Mouse (Mus musculus): Measurements from ENCODE around the gene Tcp1.
"Not testable (repeated sequence)": the region's sequence is repeated elsewhere in the genome, so short reads cannot be mapped to it uniquely, and the experiment has no call there.

Tcp1 gene

DNA sequence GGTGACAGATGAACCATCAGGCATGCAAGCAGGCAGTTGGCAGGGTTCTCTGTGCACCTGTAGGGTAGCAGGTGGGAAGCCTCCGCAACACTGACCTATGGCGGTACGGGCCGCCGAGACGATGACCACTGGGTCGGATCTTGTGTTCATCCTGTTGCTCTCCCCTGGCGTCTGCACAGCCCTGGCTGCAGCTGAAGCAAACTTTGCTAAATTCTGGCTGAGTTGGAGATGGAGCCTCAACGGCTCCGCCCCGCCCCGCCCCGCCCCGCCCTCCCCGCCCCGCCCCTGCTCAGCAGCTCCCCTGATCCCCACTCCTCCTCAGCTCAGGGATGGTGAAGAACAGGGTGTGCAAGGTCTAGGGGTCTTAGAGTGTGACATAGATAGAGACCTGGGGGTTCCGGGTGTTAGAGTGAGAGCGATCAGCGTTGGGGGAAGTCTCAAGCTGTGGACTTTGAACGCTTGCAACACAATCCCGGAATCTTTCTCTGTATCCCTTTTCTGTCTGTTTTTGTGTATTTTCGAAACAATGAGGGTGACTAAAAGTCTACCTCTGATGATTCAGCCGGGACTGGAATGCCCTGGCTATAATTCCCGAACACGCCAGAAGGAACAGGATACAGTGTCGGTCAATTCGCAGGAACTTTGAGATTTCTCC, 24.8 kb downstream of the Tcp1 start, which contains the start of gene Acat3:
Acat3 (minus strand) TSS at position 450 of the 655 bp plus-strand sequence.
- ChIA-PET CTCF (interaction anchor here in 2 of 4 experiments (0.6 kb wide), 2 partner anchors 59 to 108 kb away, joined by 3 to 6 read pairs; no protein-coding TSS in a partner anchor), POLR2A (interaction anchor here in 2 of 4 experiments (1.0 to 1.4 kb wide), 4 partner anchors 9 to 24 kb away, joined by 3 to 13 read pairs (median 6); partner anchors contain the start of genes Acat2 (in 1 of the 2), Mrpl18 (in 1 of the 2) and Tcp1 (in 1 of the 2))

DNA sequence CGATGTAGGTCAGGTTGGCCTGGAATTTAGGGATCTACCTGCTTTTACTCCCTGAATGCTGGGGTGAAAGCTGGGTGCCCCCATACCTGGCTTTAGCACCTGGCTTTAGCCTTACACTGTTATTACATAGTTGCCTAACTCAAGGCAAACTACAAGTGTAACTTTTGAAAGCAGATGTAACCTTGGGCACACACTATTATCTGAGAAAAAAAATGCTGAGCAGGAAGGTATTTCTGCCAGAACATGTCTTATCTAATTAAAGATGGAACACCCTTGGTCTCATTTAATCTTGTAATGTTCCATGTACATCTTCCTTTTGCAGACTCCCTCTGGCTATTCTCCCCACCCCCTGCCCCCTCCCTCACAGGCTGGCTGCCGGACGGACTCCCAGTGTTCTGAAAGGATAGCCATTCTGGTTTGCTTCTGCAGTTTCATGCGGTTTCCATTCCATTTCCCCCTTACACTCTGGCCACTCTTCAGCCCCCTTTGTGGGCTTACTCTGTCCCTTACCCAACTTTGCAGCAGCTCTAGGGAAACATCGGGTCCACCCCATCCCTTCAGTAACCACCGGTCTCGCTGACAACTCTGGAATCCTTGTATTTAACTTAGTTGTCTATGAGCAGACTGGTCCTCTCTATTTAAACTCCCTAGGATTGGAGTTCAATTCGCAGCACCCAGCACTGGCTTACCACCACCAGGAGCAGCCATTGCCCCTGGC, 26.2 kb downstream of the Tcp1 start:
- POLR2A ChIA-PET = no interaction called here
- CTCF ChIA-PET = interaction anchor here in 1 of 4 experiments (1.1 kb wide), 1 partner anchor 54 kb away, joined by 3 read pairs; no protein-coding TSS in a partner anchor

DNA sequence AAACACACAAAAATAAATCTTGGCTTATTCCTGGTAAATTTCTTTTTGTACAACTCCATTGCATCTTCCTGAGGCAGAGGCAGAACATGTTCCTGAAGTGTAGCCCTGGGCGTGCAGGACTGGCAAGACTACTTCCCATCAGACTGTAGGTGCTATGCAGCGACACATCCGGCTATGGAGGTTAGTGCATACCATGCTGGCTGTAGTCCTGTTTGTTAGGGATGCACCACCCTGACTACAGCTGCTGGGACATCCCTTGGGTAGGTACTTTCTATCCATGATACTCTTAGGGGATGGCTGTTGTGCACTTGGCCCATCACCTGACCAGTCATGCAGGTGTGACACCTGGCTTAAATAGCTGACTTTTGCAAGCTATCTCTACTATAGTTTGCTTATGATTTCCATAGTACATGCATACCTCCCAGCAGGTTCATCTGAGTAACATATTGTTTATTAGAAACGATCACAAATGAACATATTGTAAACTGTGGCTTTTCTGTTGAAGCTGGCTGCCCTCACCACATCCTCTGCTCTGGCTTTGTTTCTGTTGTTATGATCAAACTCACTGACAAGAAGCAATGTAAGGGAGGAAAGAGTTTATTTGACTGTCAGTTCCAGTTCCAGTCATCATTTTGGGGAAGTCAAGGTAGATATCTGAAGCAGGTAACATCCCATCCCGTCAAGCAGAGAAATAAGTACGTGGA, 27.1 kb downstream of the Tcp1 start:
- POLR2A ChIA-PET = interaction anchor here in 1 of 4 experiments (1.0 kb wide), 1 partner anchor 11 kb away, joined by 3 read pairs; no protein-coding TSS in a partner anchor
- CTCF ChIA-PET = no interaction called here

DNA sequence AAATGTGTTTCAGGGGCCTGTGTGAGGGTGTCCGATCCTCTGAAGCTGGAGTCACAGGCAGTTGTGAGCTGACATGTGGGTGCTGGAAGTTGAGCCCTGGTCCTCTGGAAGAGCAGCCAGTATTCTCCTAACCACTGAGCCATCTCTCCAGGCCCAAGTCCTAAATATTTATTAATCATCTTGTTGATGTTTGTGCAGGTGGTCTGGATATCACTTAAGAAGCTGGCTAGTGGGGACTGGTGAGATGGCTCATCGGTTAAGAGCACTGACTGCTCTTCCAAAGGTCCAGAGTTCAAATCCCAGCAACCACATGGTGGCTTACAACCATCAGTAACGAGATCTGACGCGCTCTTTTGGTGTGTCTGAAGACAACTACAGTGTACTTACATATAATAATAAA, 34.2 kb downstream of the Tcp1 start:
- ChIA-PET POLR2A (interaction anchor here in 2 of 4 experiments (0.6 to 2.8 kb wide), 9 partner anchors 9 to 33 kb away, joined by 3 to 9 read pairs (median 4); partner anchors contain the start of genes Acat2 (in 2 of the 2), Acat3 (in 1 of the 2) and Mrpl18 (in 1 of the 2)), CTCF (no interaction called here)

DNA sequence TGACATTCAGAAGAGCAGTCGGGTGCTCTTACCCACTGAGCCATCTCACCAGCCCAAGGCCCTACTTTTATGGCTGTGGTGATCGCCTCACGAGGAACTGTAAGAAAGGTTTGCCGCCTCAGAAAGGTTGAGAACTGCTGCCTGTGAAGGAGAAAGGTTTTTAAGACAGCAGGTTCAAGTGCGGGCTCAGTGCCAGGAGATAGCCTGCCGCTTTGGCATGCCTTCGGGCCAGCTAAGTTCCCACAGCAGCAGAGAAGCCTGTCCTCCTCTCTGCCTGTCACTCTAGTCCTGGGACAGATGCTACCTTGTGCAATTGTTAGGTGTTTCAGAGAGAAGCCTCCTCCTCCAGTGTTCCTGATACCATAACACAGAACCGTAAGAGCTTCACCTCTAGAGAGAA, 41.2 kb downstream of the Tcp1 start:
- POLR2A ChIA-PET = interaction anchor here in 2 of 4 experiments (0.9 to 1.3 kb wide), 3 partner anchors 40 to 52 kb away, joined by 3 to 4 read pairs (median 3); partner anchors contain the start of gene Pnldc1 (in 1 of the 2)
- CTCF ChIA-PET = no interaction called here

DNA sequence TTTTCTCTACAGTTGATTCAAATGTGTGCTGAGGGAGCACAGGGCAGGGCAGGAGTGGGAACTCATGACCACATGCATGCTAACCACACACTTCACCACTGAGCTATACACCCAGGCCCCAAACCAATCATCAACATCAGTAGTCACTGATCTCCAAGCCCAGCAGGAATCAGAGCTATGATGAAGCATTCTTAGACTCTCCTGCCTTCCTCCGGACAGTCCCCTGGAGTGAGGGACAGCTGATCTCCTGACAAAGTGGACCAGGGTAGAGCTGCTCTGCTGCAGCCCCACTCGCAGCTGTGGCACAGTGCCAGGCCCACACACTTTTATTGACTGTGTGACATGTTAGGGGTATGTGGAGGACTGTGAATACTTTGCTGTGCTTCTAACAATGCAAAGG, 43.9 kb downstream of the Tcp1 start:
- CTCF ChIA-PET = not testable (repeated sequence)
- POLR2A ChIA-PET = interaction anchor here in 2 of 4 experiments (0.9 to 3.5 kb wide), 9 partner anchors 10 to 56 kb away, joined by 3 to 27 read pairs (median 7); partner anchors contain the start of genes Mrpl18 (in 1 of the 2), Sod2 (in 1 of the 2) and Tcp1 (in 1 of the 2)

DNA sequence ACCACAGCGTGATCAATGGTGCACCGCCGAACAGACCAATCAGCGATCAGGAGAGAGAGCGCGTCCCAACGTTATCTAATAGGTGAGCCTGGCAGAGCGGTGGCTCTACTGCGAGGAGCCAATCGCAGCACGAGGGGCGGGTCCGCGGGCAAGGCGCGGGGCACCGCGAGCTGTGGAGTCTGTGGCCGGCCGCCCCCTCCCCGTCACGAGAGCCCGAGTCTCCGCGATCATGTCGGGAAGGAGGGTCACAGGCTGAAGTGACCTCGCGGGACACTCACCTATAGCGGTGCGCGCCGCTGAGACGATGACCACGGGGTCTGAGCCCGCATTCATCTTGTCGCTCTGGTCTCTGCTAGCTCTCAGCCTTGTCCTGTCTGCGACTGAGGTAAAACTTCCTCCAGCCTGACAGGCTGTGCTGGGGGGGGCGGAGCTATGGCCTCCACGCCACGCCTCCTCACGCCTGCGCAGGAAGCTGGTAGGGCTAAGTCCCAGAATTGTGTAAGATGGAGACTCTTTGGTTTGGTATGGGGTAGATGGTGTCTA, 44.9 kb downstream of the Tcp1 start, which contains the start of gene Acat2:
Acat2 (minus strand) TSS at position 417 of the 543 bp plus-strand sequence.
- CTCF ChIA-PET = interaction anchor here in 3 of 4 experiments (0.7 to 1.4 kb wide), 6 partner anchors 31 to 214 kb away, joined by 3 to 8 read pairs (median 4); partner anchors contain the start of genes Mrpl18 (in 1 of the 3) and Tcp1 (in 1 of the 3)
- POLR2A ChIA-PET = interaction anchor here (0.6 to 4.1 kb wide), 69 partner anchors 8 to 842 kb away, joined by 3 to 65 read pairs (median 5); partner anchors contain the start of genes Mrpl18 (in 4 of the 4), Pnldc1 (in 4 of the 4), Tcp1 (in 4 of the 4) and Acat3 (in 1 of the 4)

DNA sequence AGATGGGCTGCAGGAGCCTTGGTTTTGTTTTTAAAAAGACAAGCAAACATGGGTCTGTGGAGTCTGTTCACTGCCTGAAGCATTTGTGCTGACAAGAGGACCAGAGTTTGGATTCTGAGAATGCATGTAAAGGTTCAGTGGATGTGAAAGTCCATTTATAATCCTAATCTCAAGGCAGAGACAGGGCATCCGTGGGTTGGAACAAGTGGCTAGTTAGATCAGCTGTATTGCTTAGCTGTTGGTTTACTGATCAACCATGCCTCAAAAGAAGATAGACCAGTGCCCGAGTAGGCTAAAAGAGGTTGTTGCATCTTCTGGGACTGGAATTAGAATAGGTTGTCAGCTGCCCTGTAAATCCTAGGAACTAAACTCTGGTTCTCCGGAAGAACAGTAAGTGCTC, 48.0 kb downstream of the Tcp1 start:
- CTCF ChIA-PET = no interaction called here
- POLR2A ChIA-PET = interaction anchor here in 2 of 4 experiments (0.7 to 4.1 kb wide), 6 partner anchors 19 to 60 kb away, joined by 3 to 31 read pairs (median 3); partner anchors contain the start of genes Mrpl18 (in 2 of the 2) and Tcp1 (in 2 of the 2)

DNA sequence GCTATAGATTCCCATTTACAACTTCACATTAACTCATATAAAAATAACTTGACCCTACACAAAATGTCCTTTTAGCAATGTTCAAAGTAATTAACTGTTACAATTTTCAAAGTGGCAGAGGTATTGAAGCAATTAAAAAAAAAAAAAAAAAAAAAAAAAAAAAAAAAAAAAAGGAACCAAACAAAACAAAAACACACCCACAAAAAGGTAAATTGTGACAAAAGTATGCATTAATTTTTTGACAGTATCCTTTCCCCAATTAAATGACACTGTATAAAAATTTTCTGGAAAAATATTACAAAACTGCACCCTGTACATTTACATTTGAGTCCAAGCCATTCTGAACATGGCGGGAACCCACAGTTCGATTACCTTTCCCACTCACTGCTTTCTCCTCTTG, 51.7 kb downstream of the Tcp1 start:
- POLR2A ChIA-PET = interaction anchor here in 1 of 4 experiments (1.4 kb wide), 1 partner anchor 22 kb away, joined by 5 read pairs; no protein-coding TSS in a partner anchor
- CTCF ChIA-PET = no interaction called here

DNA sequence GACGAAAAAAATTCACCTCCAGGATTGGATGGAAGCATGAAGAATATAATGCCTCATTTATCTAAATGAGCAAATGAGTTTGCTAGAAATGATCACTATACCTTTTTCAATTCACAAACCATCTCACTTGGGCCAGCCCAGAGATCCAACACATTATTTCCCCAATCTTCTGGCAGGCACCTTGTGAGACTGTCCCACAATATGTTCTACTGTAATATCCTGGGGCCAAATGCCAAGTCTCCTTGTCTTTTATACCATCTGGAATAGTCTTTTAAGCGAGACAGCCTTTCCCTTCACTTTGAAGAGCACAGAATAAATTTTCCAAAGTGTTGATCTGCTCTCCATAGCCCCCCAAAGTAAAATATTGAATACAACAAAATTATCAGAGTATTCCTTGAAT, 58.4 kb downstream of the Tcp1 start:
- ChIA-PET CTCF (no interaction called here), POLR2A (no interaction called here)
